Mouse (Mus musculus): Measurements from ENCODE around the gene Fto. TPM values are rescaled to one million over a fixed set of nuclear protein-coding genes. Genes with fewer than 3 reads are reported as not detected.

Gene Fto
- polyA plus RNA-seq, 1 experiment from 2014 or later, result 97.3 TPM

DNA sequence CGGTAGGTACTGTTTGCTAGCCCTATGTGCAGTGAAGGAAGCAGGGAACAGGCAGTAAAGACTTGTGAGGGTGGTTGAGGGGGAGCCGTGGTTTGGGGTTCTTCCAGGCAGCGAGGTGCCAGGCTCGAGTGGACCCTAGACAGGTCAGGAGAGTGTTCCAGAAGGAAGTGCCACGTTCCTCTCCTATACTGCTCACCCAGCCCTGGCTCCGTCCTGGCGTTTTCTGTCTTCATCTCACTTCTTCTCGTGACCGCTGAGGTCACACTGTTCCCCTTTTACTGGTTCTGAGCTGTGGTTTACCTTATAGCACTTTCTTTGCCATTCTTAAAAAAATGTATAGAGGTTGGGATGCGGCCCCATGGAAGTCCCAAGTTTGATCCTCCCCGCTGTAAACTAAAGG, 31.3 kb downstream of the Fto start:
- no peaks in the 10 kb centered on the region for H3K27me3 ChIP-seq (ENCODE audit: control insufficient read depth, insufficient read depth, low read length)
- H3K4me3 ChIP-seq (ENCODE audit: low read depth, low read length), result no peak overlapping the region
- no peak overlapping the region for H3K4me2 ChIP-seq (ENCODE audit: low read depth, severe bottlenecking)
- no peak for ATAC-seq (ENCODE audit: insufficient number of reproducible peaks, low FRiP score, low TSS enrichment, low read depth)
- no peak overlapping the region for H3K9ac ChIP-seq (ENCODE audit: low read length)
- no peak overlapping the region for H3K27ac ChIP-seq (replicated peaks; ENCODE audit: low read depth, low read length)
- DNase-seq (ENCODE audit: low spot score), result no peak
- H3K9me3 ChIP-seq (ENCODE audit: control insufficient read depth, low read length), result no peaks in the 10 kb centered on the region
- H3K36me3 ChIP-seq (ENCODE audit: control insufficient read depth, insufficient read depth, low read length), result no peaks in the 10 kb centered on the region
- H3K4me1 ChIP-seq (ENCODE audit: control insufficient read depth, insufficient read depth, low read length), result no peaks in the 10 kb centered on the region
- 88% methylated on average over 11 of the region's 11 CpGs for WGBS

DNA sequence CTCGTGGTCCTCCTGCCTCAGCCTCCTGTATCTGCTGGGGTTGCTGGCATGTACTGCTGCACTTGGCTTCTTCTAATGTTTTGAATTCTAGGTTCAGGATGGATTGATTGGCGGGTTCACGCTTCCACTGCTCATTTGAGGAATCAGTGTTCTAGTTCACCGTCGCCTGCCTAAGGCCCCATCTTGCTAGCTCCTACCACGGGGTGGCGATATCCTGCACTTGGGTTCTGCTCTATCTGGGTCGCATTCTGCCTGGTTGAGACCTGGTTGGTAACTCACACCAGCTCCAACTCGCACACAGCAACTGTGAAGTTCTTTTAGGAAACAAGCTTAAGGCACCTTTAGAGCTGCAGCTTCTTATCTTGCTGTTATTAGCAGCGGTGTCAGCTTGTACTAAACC, 33.8 kb downstream of the Fto start:
- DNase-seq (ENCODE audit: low spot score), result no peak
- Histone ChIP-seq H3K4me2 (ENCODE audit: low read depth, severe bottlenecking) (no peak overlapping the region), H3K9me3 (ENCODE audit: control insufficient read depth, low read length) (no peaks in the 10 kb centered on the region), H3K27ac (replicated peaks; ENCODE audit: low read depth, low read length) (no peak overlapping the region), H3K9ac (ENCODE audit: low read length) (no peak overlapping the region), H3K4me3 (ENCODE audit: low read depth, low read length) (no peak overlapping the region), H3K27me3 (ENCODE audit: control insufficient read depth, insufficient read depth, low read length) (no peaks in the 10 kb centered on the region), H3K36me3 (ENCODE audit: control insufficient read depth, insufficient read depth, low read length) (no peaks in the 10 kb centered on the region), H3K4me1 (ENCODE audit: control insufficient read depth, insufficient read depth, low read length) (no peaks in the 10 kb centered on the region)
- ATAC-seq (ENCODE audit: insufficient number of reproducible peaks, low FRiP score, low TSS enrichment, low read depth), result no peak
- WGBS, result 83% methylated on average over 10 of the region's 10 CpGs

- Histone ChIP-seq H3K4me1 (ENCODE audit: control insufficient read depth, insufficient read depth, low read length) (no peaks in the 10 kb centered on the region), H3K4me3 (ENCODE audit: low read depth, low read length) (no peak overlapping the region), H3K36me3 (ENCODE audit: control insufficient read depth, insufficient read depth, low read length) (no peaks in the 10 kb centered on the region), H3K4me2 (ENCODE audit: low read depth, severe bottlenecking) (no peak overlapping the region), H3K27me3 (ENCODE audit: control insufficient read depth, insufficient read depth, low read length) (no peaks in the 10 kb centered on the region), H3K27ac (replicated peaks; ENCODE audit: low read depth, low read length) (no peak overlapping the region), H3K9ac (ENCODE audit: low read length) (no peak overlapping the region), H3K9me3 (ENCODE audit: control insufficient read depth, low read length) (no peaks in the 10 kb centered on the region)
- ATAC-seq (ENCODE audit: insufficient number of reproducible peaks, low FRiP score, low TSS enrichment, low read depth) (no peak), DNase-seq (ENCODE audit: low spot score) (no peak)
- 73% methylated on average over 6 of the region's 6 CpGs for WGBS
These were observed 34.3 kb downstream of the Fto start for GRCm38 (mm10) chr8:91347595-91347994.

GRCm38 (mm10) chr8:91349816-91350215, 36.5 kb downstream of the Fto start:
- H3K36me3 ChIP-seq (ENCODE audit: control insufficient read depth, insufficient read depth, low read length), result no peaks in the 10 kb centered on the region
- ATAC-seq (ENCODE audit: insufficient number of reproducible peaks, low FRiP score, low TSS enrichment, low read depth) (no peak), DNase-seq (ENCODE audit: low spot score) (no peak)
- H3K4me2 ChIP-seq (ENCODE audit: low read depth, severe bottlenecking), result no peak overlapping the region
- H3K9ac ChIP-seq (ENCODE audit: low read length), result no peak overlapping the region
- H3K4me3 ChIP-seq (ENCODE audit: low read depth, low read length), result no peak overlapping the region
- no peaks in the 10 kb centered on the region for H3K9me3 ChIP-seq (ENCODE audit: control insufficient read depth, low read length)
- 90% methylated on average over 7 of the region's 7 CpGs for WGBS
- H3K27ac ChIP-seq (replicated peaks; ENCODE audit: low read depth, low read length), result no peak overlapping the region
- no peaks in the 10 kb centered on the region for H3K4me1 ChIP-seq (ENCODE audit: control insufficient read depth, insufficient read depth, low read length)
- no peaks in the 10 kb centered on the region for H3K27me3 ChIP-seq (ENCODE audit: control insufficient read depth, insufficient read depth, low read length)

DNA sequence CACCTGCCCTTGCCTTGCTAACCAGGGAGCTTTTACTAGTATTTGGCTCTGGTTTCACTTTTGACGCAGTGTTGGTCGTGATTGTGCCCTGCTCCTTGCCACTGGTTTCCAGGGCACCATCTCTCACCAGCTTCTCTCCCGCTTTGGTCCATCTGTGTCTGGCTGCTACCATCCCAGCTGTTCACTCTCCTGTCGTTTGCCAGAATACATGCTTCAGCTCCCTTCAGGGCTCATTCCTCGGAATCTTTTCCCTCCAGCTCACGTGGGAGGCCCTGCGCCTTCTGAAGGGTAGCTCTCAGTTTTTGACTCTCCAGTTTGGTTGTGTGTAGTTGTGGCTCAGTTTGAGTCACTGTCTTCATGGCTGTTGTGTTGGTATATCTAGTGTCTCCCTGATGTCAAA, 37.3 kb downstream of the Fto start:
- ATAC-seq (ENCODE audit: insufficient number of reproducible peaks, low FRiP score, low TSS enrichment, low read depth), result no peak
- Histone ChIP-seq H3K9ac (ENCODE audit: low read length) (no peak overlapping the region), H3K27ac (replicated peaks; ENCODE audit: low read depth, low read length) (no peak overlapping the region), H3K4me2 (ENCODE audit: low read depth, severe bottlenecking) (no peak overlapping the region), H3K9me3 (ENCODE audit: control insufficient read depth, low read length) (no peaks in the 10 kb centered on the region), H3K4me3 (ENCODE audit: low read depth, low read length) (no peak overlapping the region), H3K4me1 (ENCODE audit: control insufficient read depth, insufficient read depth, low read length) (no peaks in the 10 kb centered on the region), H3K27me3 (ENCODE audit: control insufficient read depth, insufficient read depth, low read length) (no peaks in the 10 kb centered on the region), H3K36me3 (ENCODE audit: control insufficient read depth, insufficient read depth, low read length) (no peaks in the 10 kb centered on the region)
- no peak for DNase-seq (ENCODE audit: low spot score)
- WGBS, result 74% methylated on average over 7 of the region's 7 CpGs

DNA sequence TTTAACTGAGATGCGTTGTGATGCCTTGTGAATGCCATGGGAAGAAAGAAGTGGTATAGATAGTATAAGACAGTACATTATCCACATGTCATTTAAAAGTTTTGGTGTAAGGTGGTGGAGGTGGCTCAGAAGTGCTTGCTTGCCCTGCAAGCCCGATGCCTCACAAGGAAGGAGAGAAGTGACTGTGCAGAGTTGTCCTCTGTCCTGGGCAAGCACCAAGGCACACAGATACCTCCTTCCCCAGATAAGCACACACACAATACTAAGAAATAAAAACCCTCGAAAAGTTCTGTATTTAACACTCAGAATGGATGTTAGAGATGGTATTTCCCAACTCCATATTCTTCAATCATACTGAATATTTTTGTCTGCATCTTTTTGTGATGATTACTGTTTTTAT, 39.3 kb downstream of the Fto start:
- H3K4me3 ChIP-seq (ENCODE audit: low read depth, low read length), result no peak overlapping the region
- no peak for ATAC-seq (ENCODE audit: insufficient number of reproducible peaks, low FRiP score, low TSS enrichment, low read depth)
- no peak for DNase-seq (ENCODE audit: low spot score)
- H3K27me3 ChIP-seq (ENCODE audit: control insufficient read depth, insufficient read depth, low read length), result no peaks in the 10 kb centered on the region
- no peak overlapping the region for H3K9ac ChIP-seq (ENCODE audit: low read length)
- no peaks in the 10 kb centered on the region for H3K9me3 ChIP-seq (ENCODE audit: control insufficient read depth, low read length)
- H3K4me2 ChIP-seq (ENCODE audit: low read depth, severe bottlenecking), result no peak overlapping the region
- no peaks in the 10 kb centered on the region for H3K36me3 ChIP-seq (ENCODE audit: control insufficient read depth, insufficient read depth, low read length)
- no peaks in the 10 kb centered on the region for H3K4me1 ChIP-seq (ENCODE audit: control insufficient read depth, insufficient read depth, low read length)
- no peak overlapping the region for H3K27ac ChIP-seq (replicated peaks; ENCODE audit: low read depth, low read length)
- WGBS, result 88% methylated on average over 3 of the region's 3 CpGs

GRCm38 (mm10) chr8:91353062-91353461, 39.7 kb downstream of the Fto start:
- Histone ChIP-seq H3K4me2 (ENCODE audit: low read depth, severe bottlenecking) (no peak overlapping the region), H3K9ac (ENCODE audit: low read length) (no peak overlapping the region), H3K9me3 (ENCODE audit: control insufficient read depth, low read length) (no peaks in the 10 kb centered on the region), H3K27me3 (ENCODE audit: control insufficient read depth, insufficient read depth, low read length) (no peaks in the 10 kb centered on the region), H3K36me3 (ENCODE audit: control insufficient read depth, insufficient read depth, low read length) (no peaks in the 10 kb centered on the region), H3K4me3 (ENCODE audit: low read depth, low read length) (no peak overlapping the region), H3K27ac (replicated peaks; ENCODE audit: low read depth, low read length) (no peak overlapping the region), H3K4me1 (ENCODE audit: control insufficient read depth, insufficient read depth, low read length) (no peaks in the 10 kb centered on the region)
- WGBS, result 68% methylated on average over 5 of the region's 5 CpGs
- no peak for ATAC-seq (ENCODE audit: insufficient number of reproducible peaks, low FRiP score, low TSS enrichment, low read depth)
- DNase-seq (ENCODE audit: low spot score), result no peak

DNA sequence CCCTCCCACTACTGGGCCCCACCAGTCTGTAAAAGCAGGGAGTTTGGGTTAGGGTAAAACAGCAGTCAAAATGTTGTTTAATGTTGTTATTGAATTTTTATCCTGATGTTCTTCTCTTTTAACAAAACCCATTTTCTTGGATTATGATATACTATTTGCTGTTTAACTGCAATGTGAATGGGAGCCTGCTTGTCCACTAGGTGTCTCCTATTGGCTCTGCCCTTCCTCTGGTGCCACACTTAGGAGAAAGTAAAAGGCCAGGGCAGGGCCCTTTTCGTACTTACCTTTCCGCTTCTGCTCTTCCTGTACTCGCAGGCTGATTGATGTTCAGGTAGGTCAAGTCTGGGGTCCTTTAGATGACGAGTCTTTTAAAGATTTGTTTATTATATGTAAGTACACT, 40.6 kb downstream of the Fto start:
- Histone ChIP-seq H3K27ac (replicated peaks; ENCODE audit: low read depth, low read length) (no peak overlapping the region), H3K27me3 (ENCODE audit: control insufficient read depth, insufficient read depth, low read length) (no peaks in the 10 kb centered on the region), H3K9me3 (ENCODE audit: control insufficient read depth, low read length) (no peaks in the 10 kb centered on the region), H3K9ac (ENCODE audit: low read length) (no peak overlapping the region), H3K4me1 (ENCODE audit: control insufficient read depth, insufficient read depth, low read length) (no peaks in the 10 kb centered on the region), H3K4me2 (ENCODE audit: low read depth, severe bottlenecking) (no peak overlapping the region), H3K4me3 (ENCODE audit: low read depth, low read length) (no peak overlapping the region), H3K36me3 (ENCODE audit: control insufficient read depth, insufficient read depth, low read length) (no peaks in the 10 kb centered on the region)
- 88% methylated on average over 4 of the region's 4 CpGs for WGBS
- no peak for ATAC-seq (ENCODE audit: insufficient number of reproducible peaks, low FRiP score, low TSS enrichment, low read depth)
- DNase-seq (ENCODE audit: low spot score), result no peak

- H3K4me1 ChIP-seq (ENCODE audit: control insufficient read depth, insufficient read depth, low read length), result peaks cover 3% of the 10 kb centered on the region; the same call in 1 of the 2 replicates
- H3K36me3 ChIP-seq (ENCODE audit: control insufficient read depth, insufficient read depth, low read length), result no peaks in the 10 kb centered on the region
- no peak overlapping the region for H3K4me3 ChIP-seq (ENCODE audit: low read depth, low read length)
- ATAC-seq (ENCODE audit: insufficient number of reproducible peaks, low FRiP score, low TSS enrichment, low read depth), result no peak
- no peak overlapping the region for H3K9ac ChIP-seq (ENCODE audit: low read length)
- no peak overlapping the region for H3K27ac ChIP-seq (replicated peaks; ENCODE audit: low read depth, low read length)
- H3K27me3 ChIP-seq (ENCODE audit: control insufficient read depth, insufficient read depth, low read length), result no peaks in the 10 kb centered on the region
- no peaks in the 10 kb centered on the region for H3K9me3 ChIP-seq (ENCODE audit: control insufficient read depth, low read length)
- H3K4me2 ChIP-seq (ENCODE audit: low read depth, severe bottlenecking), result no peak overlapping the region
- 32% methylated on average over 10 of the region's 10 CpGs for WGBS
- DNase-seq (ENCODE audit: low spot score), result no peak
These were observed 42.1 kb downstream of the Fto start for GRCm38 (mm10) chr8:91355301-91355905.

Measured in limb, embryonic 11.5 days (tissue).